Mouse (Mus musculus) heart, postnatal 0 days (tissue): Measurements from ENCODE around the gene Lefty1. TPM values are rescaled to one million over a fixed set of nuclear protein-coding genes. Genes with fewer than 3 reads are reported as not detected.

Experiments
- ATAC-seq: fragments of 200-750 bp; cut with Nextera tagmentation; 2 replicates; pipeline ENCODE4 v1.8.0; 2017; ENCODE audit warnings: low read depth, moderate number of reproducible peaks, moderate library complexity; ENCODE audit not compliant: insufficient read depth
- DNase-seq: peaks from one replicate; pipeline ENCODE4 v3.0.0-alpha.2; 2016; ENCODE audit warnings: low spot score
- H3K27ac ChIP-seq: fragments of 300-500 bp; sonication (generic); 2 replicates; pipeline ENCODE4 v1.5.1; 2014; ENCODE audit warnings: low read depth, mild to moderate bottlenecking
- H3K27me3 ChIP-seq: fragments of 300-500 bp; sonication (generic); 2 replicates; pipeline ENCODE4 v1.6.1; 2014; ENCODE audit warnings: low read length, mixed read lengths; ENCODE audit not compliant: control insufficient read depth, insufficient read depth
- H3K36me3 ChIP-seq: fragments of 300-500 bp; sonication (generic); replicated peaks from 2 replicates; pipeline ENCODE4 v1.6.1; 2014; ENCODE audit warnings: low read length, mixed read lengths; ENCODE audit not compliant: control insufficient read depth, insufficient read depth
- H3K4me1 ChIP-seq: fragments of 300-500 bp; sonication (generic); 2 replicates; pipeline ENCODE4 v1.6.1; 2014; ENCODE audit warnings: antibody characterized with exemption; ENCODE audit not compliant: control insufficient read depth, insufficient read depth
- H3K4me2 ChIP-seq: fragments of 300-500 bp; sonication (generic); 2 replicates; pipeline ENCODE4 v1.6.1; 2014; ENCODE audit warnings: low read depth, mild to moderate bottlenecking, low read length, moderate library complexity
- H3K4me3 ChIP-seq: fragments of 300-500 bp; sonication (generic); 2 replicates; pipeline ENCODE4 v1.5.1; 2014; ENCODE audit warnings: low read depth, low read length
- H3K9ac ChIP-seq: fragments of 300-500 bp; sonication (generic); replicated peaks from 2 replicates; pipeline ENCODE4 v1.6.1; 2014; ENCODE audit warnings: low read depth, low read length, mixed read lengths
- H3K9me3 ChIP-seq: fragments of 300-500 bp; sonication (generic); replicated peaks from 2 replicates; pipeline ENCODE4 v1.6.1; 2016; ENCODE audit warnings: low read length; ENCODE audit not compliant: control insufficient read depth
- CTCF ChIP-seq: IDR thresholded peaks from 2 replicates; pipeline ENCODE4 v1.5.1; 2016; ENCODE audit warnings: antibody characterized with exemption, control low read depth, low read depth
- EP300 ChIP-seq: IDR thresholded peaks from 2 replicates; pipeline ENCODE4 v1.6.1; 2016; ENCODE audit warnings: antibody characterized with exemption, low read depth
- WGBS: fragments of 180-500 bp; shearing (Covaris S2); extraction: QIAGEN DNeasy Blood & Tissue Kit; methylation state at CpG from one replicate; pipeline ENCODE4 v1.1.7; 2014; 5-methylcytosine and 5-hydroxymethylcytosine counted together
- polyA plus RNA-seq: library from polyadenylated mRNA; unstranded; fragments of >200 nt; fragmentation: Nextera tagmentation; extraction: Ambion mirVana; gene quantifications from 2 replicates; pipeline ENCODE4 v1.2.1, GENCODE M21; 2015
- total RNA-seq: library from RNA; depleted of rRNA; stranded (reverse); fragments of >200 nt; gene quantifications from 2 replicates; pipeline ENCODE4 v1.2.3, GENCODE M21; 2014; ENCODE audit warnings: low replicate concordance

Gene Lefty1
- total and polyA plus RNA-seq, 2 experiments from 2014 or later, result 1.3 to 1.6 TPM

- H3K27me3 ChIP-seq, result no peaks in the 10 kb centered on the region
- no peaks in the 10 kb centered on the region for H3K4me1 ChIP-seq
- no peak overlapping the region for H3K4me3 ChIP-seq
- H3K27ac ChIP-seq, result no peak overlapping the region
- H3K9me3 ChIP-seq, result no peaks in the 10 kb centered on the region
- 37% methylated on average over 3 of the region's 3 CpGs for WGBS
- TF ChIP-seq CTCF, result no peak
- TF ChIP-seq EP300, result no peak
- DNase-seq (no peak), ATAC-seq (peak; percentile 58; the same call in 1 of the 2 replicates)
- H3K36me3 ChIP-seq, result peaks cover 91% of the 10 kb centered on the region
- no peak overlapping the region for H3K9ac ChIP-seq
- no peak overlapping the region for H3K4me2 ChIP-seq
Measured at GRCm38 (mm10) chr1:180966542-180966941, 31.7 kb downstream of the Lefty1 start.

GRCm38 (mm10) chr1:180967261-180967660 lies 32.4 kb downstream of the Lefty1 start:
- TF ChIP-seq CTCF (no peak), EP300 (no peak)
- Histone ChIP-seq H3K27ac (no peak overlapping the region), H3K36me3 (peaks cover 88% of the 10 kb centered on the region), H3K9me3 (no peaks in the 10 kb centered on the region), H3K9ac (no peak overlapping the region), H3K27me3 (no peaks in the 10 kb centered on the region), H3K4me2 (no peak overlapping the region), H3K4me1 (no peaks in the 10 kb centered on the region), H3K4me3 (no peak overlapping the region)
- ATAC-seq (no peak), DNase-seq (no peak)
- WGBS, result 83% methylated on average over 7 of the region's 7 CpGs

GRCm38 (mm10) chr1:180972941-180973340 lies 38.1 kb downstream of the Lefty1 start:
- no peak overlapping the region for H3K4me2 ChIP-seq
- H3K27ac ChIP-seq, result no peak overlapping the region
- no peak for ATAC-seq
- H3K9ac ChIP-seq, result no peak overlapping the region
- H3K36me3 ChIP-seq, result peaks cover 49% of the 10 kb centered on the region
- TF ChIP-seq EP300 (no peak), CTCF (no peak)
- H3K4me3 ChIP-seq, result no peak overlapping the region
- H3K9me3 ChIP-seq, result no peaks in the 10 kb centered on the region
- no peak for DNase-seq
- 91% methylated on average over 10 of the region's 11 CpGs for WGBS
- no peaks in the 10 kb centered on the region for H3K27me3 ChIP-seq
- H3K4me1 ChIP-seq, result no peaks in the 10 kb centered on the region

- Histone ChIP-seq H3K27me3 (no peaks in the 10 kb centered on the region), H3K4me2 (no peak overlapping the region), H3K4me3 (no peak overlapping the region), H3K9ac (no peak overlapping the region), H3K9me3 (no peaks in the 10 kb centered on the region), H3K27ac (no peak overlapping the region), H3K36me3 (peaks cover 42% of the 10 kb centered on the region), H3K4me1 (no peaks in the 10 kb centered on the region)
- ATAC-seq (peak; percentile 63; the same call in 1 of the 2 replicates), DNase-seq (peak; percentile 60)
- TF ChIP-seq EP300, result no peak
- peak; percentile 86 for TF ChIP-seq CTCF
- 63% methylated on average over 14 of the region's 14 CpGs for WGBS
Measured at GRCm38 (mm10) chr1:180974126-180974746, 39.4 kb downstream of the Lefty1 start.

- H3K9ac ChIP-seq, result no peak overlapping the region
- H3K9me3 ChIP-seq, result no peaks in the 10 kb centered on the region
Measured at GRCm38 (mm10) chr1:180976110-180976679, 41.4 kb downstream of the Lefty1 start.

More at GRCm38 (mm10) chr1:180976110-180976679, 41.4 kb downstream of the Lefty1 start:
- no peak overlapping the region for H3K4me2 ChIP-seq
- H3K4me1 ChIP-seq, result no peaks in the 10 kb centered on the region
- no peaks in the 10 kb centered on the region for H3K27me3 ChIP-seq
- DNase-seq (no peak), ATAC-seq (no peak)
- peaks cover 25% of the 10 kb centered on the region for H3K36me3 ChIP-seq
- H3K27ac ChIP-seq, result no peak overlapping the region
- peak; percentile 67 for TF ChIP-seq CTCF
- TF ChIP-seq EP300, result no peak
- WGBS, result 46% methylated on average over 4 of the region's 4 CpGs
- no peak overlapping the region for H3K4me3 ChIP-seq
